Mouse (Mus musculus) lung, embryonic 15.5 days (tissue): Measurements from ENCODE around the gene Ccdc163. TPM values are rescaled to one million over a fixed set of nuclear protein-coding genes. Genes with fewer than 3 reads are reported as not detected.

ENCODE experiments used
- ATAC-seq: fragments of 200-750 bp; cut with Nextera tagmentation; 2 replicates; pipeline ENCODE4 v1.8.0; 2017; ENCODE audit warnings: moderate number of reproducible peaks, borderline replicate concordance; ENCODE audit not compliant: low FRiP score, low TSS enrichment; ENCODE audit errors: extremely low read depth
- H3K27ac ChIP-seq: fragments of 300-500 bp; sonication (generic); 2 replicates; pipeline ENCODE4 v1.5.1; 2015; ENCODE audit warnings: moderate library complexity, mild to moderate bottlenecking, inconsistent platforms
- H3K27me3 ChIP-seq: fragments of 300-500 bp; sonication (generic); 2 replicates; pipeline ENCODE4 v1.6.1; 2015; ENCODE audit warnings: inconsistent platforms
- H3K36me3 ChIP-seq: fragments of 300-500 bp; sonication (generic); 2 replicates; pipeline ENCODE4 v1.6.1; 2015; ENCODE audit warnings: inconsistent platforms
- H3K4me1 ChIP-seq: fragments of 300-500 bp; sonication (generic); 2 replicates; pipeline ENCODE4 v1.6.1; 2015; ENCODE audit warnings: inconsistent platforms
- H3K4me2 ChIP-seq: fragments of 300-500 bp; sonication (generic); 2 replicates; pipeline ENCODE4 v1.6.1; 2015; ENCODE audit warnings: inconsistent platforms, mild to moderate bottlenecking, moderate library complexity
- H3K4me3 ChIP-seq: fragments of 300-500 bp; sonication (generic); 2 replicates; pipeline ENCODE4 v1.5.1; 2015; ENCODE audit warnings: mild to moderate bottlenecking, inconsistent platforms
- H3K9ac ChIP-seq: fragments of 300-500 bp; sonication (generic); 2 replicates; pipeline ENCODE4 v1.6.1; 2015; ENCODE audit warnings: inconsistent platforms
- H3K9me3 ChIP-seq: fragments of 300-500 bp; sonication (generic); 2 replicates; pipeline ENCODE4 v1.6.1; 2016; ENCODE audit warnings: inconsistent platforms
- WGBS: fragments of 180-500 bp; shearing (Covaris S2); methylation state at CpG from one replicate; pipeline ENCODE4 v1.1.7; 2015; 5-methylcytosine and 5-hydroxymethylcytosine counted together
- polyA plus RNA-seq: library from polyadenylated mRNA; unstranded; fragments of >200 nt; fragmentation: Nextera tagmentation; extraction: Ambion mirVana; gene quantifications from 2 replicates; pipeline ENCODE4 v1.2.1, GENCODE M21; 2015

Gene Ccdc163
- polyA plus RNA-seq, 1 experiment from 2014 or later: 33.8 TPM

DNA sequence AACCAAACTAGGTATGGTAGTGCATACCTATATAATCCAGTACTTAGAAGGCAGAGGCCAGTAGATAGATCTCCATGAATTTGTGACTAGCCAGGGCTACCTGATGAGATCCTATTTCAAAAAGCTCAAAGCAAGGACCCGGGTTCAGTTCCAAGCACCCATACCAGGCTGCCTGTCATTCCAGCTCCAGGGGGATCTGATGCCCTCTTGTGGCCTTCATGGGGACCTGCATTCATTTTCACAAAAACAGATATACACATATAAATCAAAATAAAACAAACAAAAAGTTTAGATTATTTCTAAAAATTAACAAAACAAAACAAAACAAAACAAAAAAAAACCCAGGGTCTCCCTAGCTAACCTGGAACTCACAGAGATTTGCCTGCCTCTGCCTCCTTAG lies 78.3 kb downstream of the Ccdc163 start:
- Histone ChIP-seq H3K9ac (no peak overlapping the region), H3K9me3 (no peaks in the 10 kb centered on the region), H3K36me3 (no peaks in the 10 kb centered on the region), H3K4me3 (no peak overlapping the region), H3K4me2 (no peak overlapping the region), H3K27ac (no peak overlapping the region), H3K27me3 (no peaks in the 10 kb centered on the region), H3K4me1 (no peaks in the 10 kb centered on the region)
- no peak for ATAC-seq
- WGBS: 88% methylated on average over 1 of the region's 1 CpGs

DNA sequence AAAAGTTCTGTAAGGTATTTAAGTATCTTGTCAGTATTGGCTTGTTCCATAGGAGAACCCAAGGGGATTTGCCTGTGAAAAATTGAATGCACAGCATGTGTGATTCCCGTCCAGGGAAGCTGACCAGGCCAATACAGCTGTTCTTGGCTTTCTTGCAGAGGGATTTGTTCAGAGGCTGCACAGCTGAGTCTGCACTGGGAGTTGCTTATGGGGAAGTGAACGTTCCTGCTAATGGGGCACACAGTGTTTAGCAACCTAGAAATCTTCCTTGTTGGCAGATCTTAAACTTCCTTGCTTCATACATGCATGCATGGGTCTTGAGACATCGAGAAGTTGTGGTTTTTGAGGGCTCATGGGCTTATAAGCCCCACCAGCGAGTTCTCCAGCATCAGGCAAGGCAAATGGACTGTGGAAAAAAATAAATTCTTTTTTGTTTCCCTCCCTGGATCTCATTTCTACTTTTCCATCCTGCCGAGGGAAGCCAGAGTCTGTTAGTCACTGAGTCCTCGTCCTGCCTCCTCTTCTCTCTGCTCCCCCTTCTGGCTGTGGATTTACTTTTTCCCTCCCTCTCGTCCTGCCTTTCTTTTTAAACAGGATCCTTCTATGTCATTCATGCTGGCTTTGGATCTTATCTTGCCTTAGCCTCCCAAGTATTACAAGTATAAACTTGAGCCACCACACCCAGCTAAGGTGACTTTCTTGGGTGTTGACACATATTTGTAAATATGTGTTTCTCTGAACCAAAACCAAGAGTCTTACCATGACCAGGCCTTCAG lies 79.9 kb downstream of the Ccdc163 start:
- no peak overlapping the region for H3K27ac ChIP-seq
- no peak overlapping the region for H3K4me2 ChIP-seq
- H3K36me3 ChIP-seq: no peaks in the 10 kb centered on the region
- no peaks in the 10 kb centered on the region for H3K27me3 ChIP-seq
- no peaks in the 10 kb centered on the region for H3K9me3 ChIP-seq
- H3K4me3 ChIP-seq: no peak overlapping the region
- WGBS: 38% methylated on average over 7 of the region's 7 CpGs
- ATAC-seq: no peak
- no peaks in the 10 kb centered on the region for H3K4me1 ChIP-seq
- no peak overlapping the region for H3K9ac ChIP-seq

DNA sequence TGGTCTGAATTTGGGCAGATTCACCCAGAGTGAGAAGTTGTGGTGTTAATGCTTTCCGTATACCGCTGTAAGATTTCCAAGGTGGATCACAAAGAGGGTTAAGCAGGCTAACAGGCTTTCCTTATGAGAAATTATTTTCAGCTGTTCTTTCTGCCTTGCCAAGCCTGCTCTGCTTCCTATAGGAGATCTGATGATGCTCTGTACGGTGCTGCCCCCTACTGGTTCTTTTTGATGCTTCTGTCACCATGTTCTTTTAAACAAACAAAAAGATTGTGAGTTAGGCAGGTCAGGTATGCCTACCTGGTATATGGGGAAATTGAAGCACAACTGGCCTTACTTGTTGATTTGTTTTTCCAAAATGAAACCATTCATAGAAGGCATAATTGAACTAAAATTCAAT lies 80.6 kb downstream of the Ccdc163 start:
- Histone ChIP-seq H3K36me3 (no peaks in the 10 kb centered on the region), H3K4me3 (no peak overlapping the region), H3K4me1 (no peaks in the 10 kb centered on the region), H3K27me3 (no peaks in the 10 kb centered on the region), H3K4me2 (no peak overlapping the region), H3K27ac (no peak overlapping the region), H3K9me3 (no peaks in the 10 kb centered on the region), H3K9ac (no peak overlapping the region)
- ATAC-seq: peak; percentile 55; the same call in 1 of the 2 replicates
- 9% methylated on average over 3 of the region's 3 CpGs for WGBS

DNA sequence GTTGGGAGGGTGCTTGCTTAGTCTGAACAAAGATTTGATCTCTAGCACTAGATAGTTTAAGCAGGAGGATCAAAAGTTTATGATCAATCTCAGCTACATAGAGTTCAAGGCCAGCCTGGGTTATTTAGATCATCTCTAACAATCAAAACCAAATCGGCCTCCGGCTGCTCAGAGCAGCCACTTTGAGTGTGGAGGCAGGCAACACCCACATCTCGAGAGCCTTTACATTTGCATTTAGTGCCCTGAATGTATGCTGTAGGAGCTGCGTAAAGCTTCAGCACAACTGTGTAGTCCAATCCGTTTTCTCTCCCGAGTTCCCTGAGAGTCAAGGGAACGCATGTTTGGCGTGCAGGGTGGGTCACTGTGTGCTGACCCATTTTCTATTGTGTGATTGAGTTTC lies 84.1 kb downstream of the Ccdc163 start:
- no peak overlapping the region for H3K4me3 ChIP-seq
- no peak overlapping the region for H3K4me2 ChIP-seq
- H3K27me3 ChIP-seq: no peaks in the 10 kb centered on the region
- no peak for ATAC-seq
- H3K9me3 ChIP-seq: no peaks in the 10 kb centered on the region
- no peaks in the 10 kb centered on the region for H3K36me3 ChIP-seq
- WGBS: 87% methylated on average over 8 of the region's 8 CpGs
- H3K27ac ChIP-seq: no peak overlapping the region
- no peaks in the 10 kb centered on the region for H3K4me1 ChIP-seq
- H3K9ac ChIP-seq: no peak overlapping the region

DNA sequence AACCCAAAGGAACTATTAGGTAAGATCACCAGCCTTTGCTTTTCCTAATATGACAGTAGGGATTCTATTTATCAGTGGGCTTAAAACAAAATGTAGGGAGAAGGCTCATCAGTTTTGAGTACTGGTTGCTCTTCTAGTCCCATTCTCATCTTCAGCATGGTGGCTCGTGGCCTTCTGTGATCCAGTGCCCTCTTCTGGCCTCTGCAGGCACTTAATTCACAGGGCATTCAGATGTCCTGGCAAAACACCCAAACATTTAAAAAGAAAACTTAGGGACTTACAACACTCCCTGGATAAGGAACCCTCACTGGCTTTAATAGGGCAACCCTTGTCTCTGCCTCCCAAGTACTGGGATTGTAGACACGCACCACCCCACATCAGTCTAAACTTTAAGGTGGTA lies 86.0 kb downstream of the Ccdc163 start:
- Histone ChIP-seq H3K4me3 (no peak overlapping the region), H3K27ac (no peak overlapping the region), H3K4me1 (no peaks in the 10 kb centered on the region), H3K36me3 (no peaks in the 10 kb centered on the region), H3K9ac (no peak overlapping the region), H3K27me3 (no peaks in the 10 kb centered on the region), H3K4me2 (no peak overlapping the region), H3K9me3 (no peaks in the 10 kb centered on the region)
- ATAC-seq: no peak
- 71% methylated on average over 2 of the region's 2 CpGs for WGBS

DNA sequence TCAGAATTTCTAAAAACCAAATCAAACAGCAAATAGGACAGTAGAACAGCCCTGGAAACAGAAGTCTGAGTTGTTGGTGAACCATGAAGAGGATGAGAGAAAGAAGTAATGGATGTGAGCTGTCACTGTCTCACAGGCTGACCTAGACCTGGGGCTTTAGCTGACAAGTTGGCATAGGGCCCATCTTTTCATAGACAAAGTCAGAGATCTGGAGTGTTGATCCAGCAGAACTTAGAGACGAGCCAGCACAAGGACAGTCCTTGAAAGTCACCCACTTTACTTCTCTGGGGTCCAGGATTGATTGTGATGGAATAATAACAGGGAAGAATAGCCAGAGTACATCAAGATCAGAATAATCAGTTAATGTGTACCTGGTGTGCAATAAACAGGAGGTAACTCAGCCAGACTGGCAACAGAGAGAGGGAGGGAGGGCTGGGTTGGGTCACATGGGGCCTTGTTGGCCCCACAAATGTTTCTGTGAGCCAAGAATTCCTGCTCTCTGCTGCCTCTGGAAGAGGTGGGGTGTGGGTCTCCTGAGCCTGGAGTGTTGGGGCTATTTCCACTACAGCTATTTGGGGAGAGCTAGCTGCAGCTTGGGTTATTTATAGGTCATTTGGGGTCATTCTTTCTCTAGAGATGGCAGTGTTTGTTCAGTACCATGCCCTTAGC lies 88.3 kb downstream of the Ccdc163 start:
- Histone ChIP-seq H3K9ac (no peak overlapping the region), H3K27me3 (no peaks in the 10 kb centered on the region), H3K4me2 (no peak overlapping the region), H3K27ac (no peak overlapping the region), H3K36me3 (no peaks in the 10 kb centered on the region), H3K4me1 (no peaks in the 10 kb centered on the region), H3K4me3 (no peak overlapping the region), H3K9me3 (no peaks in the 10 kb centered on the region)
- ATAC-seq: peak; percentile 46
- whole genome bisulfite sequencing: 30% methylated on average over 1 of the region's 1 CpGs

DNA sequence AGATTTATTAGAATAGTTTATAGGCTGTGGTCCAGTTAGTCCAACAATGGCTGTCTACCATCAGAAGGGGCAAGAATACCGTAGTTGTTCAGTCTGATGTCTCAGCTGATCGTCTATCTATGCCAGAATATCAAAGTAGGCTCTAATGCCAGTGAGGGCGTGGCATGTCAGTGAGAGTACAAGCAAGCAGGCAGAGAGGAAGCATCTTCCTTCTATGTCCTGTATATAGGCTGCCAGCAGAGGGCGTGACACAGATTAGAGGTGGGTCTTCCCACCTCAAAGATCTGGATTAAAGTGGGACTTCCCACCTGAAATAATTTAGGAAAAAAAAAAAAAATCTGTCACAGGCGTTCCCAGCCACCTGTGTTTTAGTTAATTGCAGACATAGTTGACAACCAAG lies 91.6 kb downstream of the Ccdc163 start:
- H3K4me1 ChIP-seq: no peaks in the 10 kb centered on the region
- no peak overlapping the region for H3K4me3 ChIP-seq
- no peak overlapping the region for H3K4me2 ChIP-seq
- no peak for ATAC-seq
- 42% methylated on average over 5 of the region's 5 CpGs for WGBS
- H3K27ac ChIP-seq: no peak overlapping the region
- no peaks in the 10 kb centered on the region for H3K27me3 ChIP-seq
- no peak overlapping the region for H3K9ac ChIP-seq
- H3K9me3 ChIP-seq: no peaks in the 10 kb centered on the region
- H3K36me3 ChIP-seq: peaks cover 32% of the 10 kb centered on the region

Other genes starting within 250 kb of the Ccdc163 start
- 14.8 and 16.1 TPM in 2 replicates for gene Mast2, start 244.3 kb upstream of the Ccdc163 start, polyA plus RNA-seq
- gene Ipp, start 201.0 kb upstream of the Ccdc163 start, polyA plus RNA-seq: 14.1 TPM in 2 replicates
- gene Tmem69, start 152.6 kb upstream of the Ccdc163 start, polyA plus RNA-seq: 22.8 and 26.7 TPM in 2 replicates
- gene Gpbp1l1, start 150.9 kb upstream of the Ccdc163 start, polyA plus RNA-seq: 28.9 and 33.0 TPM in 2 replicates
- gene Ccdc17, start 111.9 kb upstream of the Ccdc163 start, polyA plus RNA-seq: 6.3 and 9.1 TPM in 2 replicates
- 125 and 131 TPM in 2 replicates for gene Nasp, start 80.6 kb upstream of the Ccdc163 start, polyA plus RNA-seq
- 820 and 831 TPM in 2 replicates for gene Akr1a1, start 56.8 kb upstream of the Ccdc163 start, polyA plus RNA-seq
- 1,493 and 1,538 TPM in 2 replicates for gene Prdx1, start 23.0 kb upstream of the Ccdc163 start, polyA plus RNA-seq
- gene Mmachc, start 103 bp upstream of the Ccdc163 start, polyA plus RNA-seq: 24.7 and 24.9 TPM in 2 replicates
- 6.7 and 7.6 TPM in 2 replicates for gene Tesk2, start 12.4 kb downstream of the Ccdc163 start, polyA plus RNA-seq
- gene Toe1, start 99.1 kb downstream of the Ccdc163 start, polyA plus RNA-seq: 36.4 and 37.8 TPM in 2 replicates
- 17.2 and 18.6 TPM in 2 replicates for gene Mutyh, start 99.2 kb downstream of the Ccdc163 start, polyA plus RNA-seq
- 0.52 and 0.71 TPM in 2 replicates for gene Hpdl, start 113.2 kb downstream of the Ccdc163 start, polyA plus RNA-seq
- gene Zswim5, start 168.9 kb downstream of the Ccdc163 start, polyA plus RNA-seq: 0.56 and 0.58 TPM in 2 replicates